Mouse (Mus musculus): ENCODE measurements around the gene Sdk1.
A peak's percentile ranks its signal among the peaks of the same experiment; 100 is the strongest.

The Sdk1 gene

DNA sequence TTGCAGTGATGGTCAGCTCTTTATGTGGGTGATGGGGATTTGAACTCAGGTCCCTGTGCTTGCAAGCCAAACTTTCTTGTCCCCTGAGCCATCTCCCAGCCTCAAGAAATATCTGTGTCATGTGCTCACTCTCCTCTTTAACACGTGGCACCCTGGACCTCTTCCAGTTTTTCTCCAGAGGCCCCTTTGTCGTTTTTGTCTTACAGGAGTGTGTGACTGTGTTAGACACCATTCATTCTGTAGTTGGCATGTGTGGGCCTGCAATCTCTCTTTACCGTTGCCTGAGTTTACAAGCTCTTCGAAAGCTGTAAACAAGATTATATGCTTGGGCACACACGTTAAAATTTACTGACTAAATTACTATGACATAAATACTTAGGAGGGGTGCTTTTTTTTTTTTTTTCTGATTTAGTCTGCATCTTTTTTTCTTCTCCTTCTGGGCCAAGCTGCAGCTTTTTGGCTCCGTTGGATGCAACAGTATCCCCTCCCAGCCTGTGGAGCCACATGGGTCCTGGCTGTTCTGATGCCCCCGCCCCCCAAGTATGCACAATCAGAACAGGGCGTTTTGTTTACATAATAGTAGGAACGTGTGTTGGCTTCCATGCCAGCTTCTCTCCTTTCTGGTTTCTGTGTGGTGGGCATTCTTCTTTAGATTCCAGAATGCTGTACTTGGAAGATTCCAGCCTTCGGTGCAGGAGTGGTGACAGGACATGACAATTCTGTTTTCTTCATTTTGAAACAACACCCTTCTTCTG lies 527.6 kb downstream of the Sdk1 start:
- no peak for DNase-seq (ENCODE audit: low spot score)

DNA sequence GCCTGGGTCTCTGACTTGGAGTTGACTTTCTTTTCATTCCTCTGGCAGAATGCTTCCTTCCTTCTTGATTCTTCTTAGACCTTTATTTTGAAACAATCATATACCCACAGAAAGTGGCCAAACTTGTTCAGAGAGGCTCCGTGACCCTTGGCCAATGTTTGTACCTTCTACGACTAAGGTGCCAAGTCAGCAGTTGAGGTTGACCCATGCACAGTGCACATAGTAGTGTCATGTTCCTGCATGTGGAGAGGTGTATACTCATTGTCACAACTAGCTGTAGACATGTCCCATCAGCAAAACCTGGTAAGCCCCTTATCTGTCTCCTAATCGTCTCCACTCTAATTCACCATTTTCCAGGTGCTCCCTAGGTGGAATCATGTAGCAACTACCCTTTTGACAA lies 530.2 kb downstream of the Sdk1 start:
- DNase-seq (ENCODE audit: low spot score): no peak

DNA sequence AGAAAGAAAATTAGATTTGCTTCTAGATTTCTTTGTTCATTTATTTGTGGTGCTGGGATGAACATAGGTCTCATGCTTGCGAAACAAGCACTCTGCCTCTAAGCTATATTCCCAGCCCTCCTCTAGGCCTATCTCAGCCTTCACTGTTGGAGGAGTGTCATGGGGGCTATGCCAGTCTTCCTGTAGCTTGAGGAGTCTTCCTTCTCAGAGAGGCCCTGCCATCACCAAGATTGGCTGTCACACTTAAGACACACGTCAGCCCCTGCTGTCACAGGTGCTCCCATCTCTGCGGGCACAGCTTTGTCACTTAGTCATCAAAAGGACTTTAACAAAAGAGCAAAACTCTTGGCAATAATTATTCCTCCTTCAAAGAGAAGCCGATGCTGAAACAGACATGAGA lies 536.9 kb downstream of the Sdk1 start:
- DNase-seq (ENCODE audit: low spot score): no peak

DNA sequence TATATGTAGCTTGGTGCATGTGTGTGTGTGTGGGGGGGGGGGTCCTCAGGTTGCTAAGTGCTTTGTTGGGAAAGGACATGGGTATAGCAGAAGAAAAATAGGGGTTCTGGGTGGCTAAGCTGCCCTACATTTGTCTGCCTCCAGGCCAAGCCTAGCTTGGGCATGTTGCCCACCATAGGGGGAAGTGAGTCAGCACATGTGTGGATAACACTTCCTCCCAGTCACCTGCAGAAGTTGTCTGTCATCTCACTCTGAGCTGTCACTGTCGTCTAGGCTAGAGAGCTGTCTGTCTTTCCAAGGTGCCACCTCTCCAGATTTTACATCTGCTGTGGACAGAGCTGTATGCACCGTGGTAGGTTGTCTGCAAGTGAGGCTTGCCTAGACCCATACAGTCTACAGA lies 539.9 kb downstream of the Sdk1 start:
- no peak for DNase-seq (ENCODE audit: low spot score)

DNA sequence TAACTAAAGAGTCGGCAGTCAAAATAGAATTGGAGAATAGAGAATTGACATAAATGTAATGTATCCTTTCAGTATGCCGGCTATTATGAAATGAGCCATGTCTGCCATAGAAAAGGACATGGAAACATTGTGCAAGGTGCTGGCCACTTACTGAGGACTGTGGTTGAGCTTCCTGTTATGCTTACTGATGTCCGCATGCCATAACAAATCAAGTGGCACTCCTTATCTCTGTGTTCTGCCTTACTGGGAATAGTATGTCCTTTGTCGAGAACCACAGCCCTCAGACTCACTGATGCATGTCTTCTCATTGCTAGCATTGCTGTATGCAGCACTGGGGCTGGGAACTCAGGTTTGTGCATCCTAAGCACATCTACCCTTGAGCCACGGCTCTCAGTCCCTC lies 541.0 kb downstream of the Sdk1 start:
- no peak for DNase-seq (ENCODE audit: low spot score)

DNA sequence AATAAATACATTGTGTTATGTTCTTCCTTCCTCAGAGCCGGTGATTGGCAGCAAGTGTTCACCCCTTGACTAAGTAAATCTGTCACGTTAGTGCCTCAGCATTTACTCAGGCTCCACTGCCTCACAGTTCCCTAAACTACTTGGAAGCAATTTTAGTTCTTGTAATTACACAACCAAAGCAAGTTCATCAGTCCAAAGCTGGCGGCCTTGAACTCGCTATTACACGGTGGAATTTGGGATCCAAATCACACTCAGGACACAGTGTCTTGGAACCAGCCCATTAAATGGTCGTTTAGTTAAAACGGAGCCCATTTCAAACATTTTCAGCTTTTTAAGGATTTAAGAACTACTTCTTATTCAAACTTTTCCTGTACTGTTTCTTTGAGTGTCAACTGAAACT lies 542.2 kb downstream of the Sdk1 start:
- no peak for DNase-seq (ENCODE audit: low spot score)

DNA sequence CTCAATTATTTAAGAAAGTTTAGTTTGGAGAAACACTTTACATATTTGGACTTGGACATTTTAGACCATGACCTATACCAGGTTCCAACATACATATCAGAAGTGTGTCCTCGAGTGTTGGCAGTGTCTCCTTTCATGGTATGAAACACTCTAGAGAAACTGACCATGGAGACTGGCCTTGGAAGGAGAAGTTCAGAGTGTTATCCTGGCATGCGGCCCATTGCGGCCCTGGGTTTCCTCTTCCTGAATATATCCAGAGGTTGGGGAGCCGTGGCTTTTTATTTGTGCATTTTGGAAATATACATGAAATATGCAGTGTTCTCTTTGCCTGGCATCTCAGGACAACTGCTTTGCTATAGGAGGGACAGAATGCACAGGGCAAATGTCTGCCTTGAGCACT lies 552.6 kb downstream of the Sdk1 start:
- no peak for DNase-seq (ENCODE audit: low spot score)

DNA sequence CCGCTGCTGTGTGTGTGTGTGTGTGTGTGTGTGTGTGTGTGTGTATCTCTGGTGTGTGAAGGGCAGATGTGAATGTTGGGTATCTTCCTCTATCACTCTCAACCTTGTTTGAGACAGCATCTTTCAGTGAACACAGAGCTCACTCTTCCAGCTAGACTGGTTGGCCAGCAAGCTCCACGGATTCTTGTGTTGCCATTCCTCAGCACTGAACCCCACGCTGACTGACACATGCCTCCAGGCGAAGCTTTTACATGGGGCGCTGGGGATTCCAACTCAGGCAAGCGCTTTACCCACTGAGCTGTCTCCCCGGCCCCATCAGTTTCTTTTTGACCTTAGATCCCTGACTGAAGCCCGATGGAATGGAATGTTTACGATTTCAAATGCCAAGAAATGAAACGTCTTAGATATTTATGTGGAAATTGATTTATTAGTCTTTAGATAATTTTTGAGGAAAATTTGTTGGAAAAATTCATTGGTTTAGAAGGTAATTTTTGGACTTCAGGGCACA lies 582.6 kb downstream of the Sdk1 start:
- DNase-seq (ENCODE audit: low spot score): no peak

DNA sequence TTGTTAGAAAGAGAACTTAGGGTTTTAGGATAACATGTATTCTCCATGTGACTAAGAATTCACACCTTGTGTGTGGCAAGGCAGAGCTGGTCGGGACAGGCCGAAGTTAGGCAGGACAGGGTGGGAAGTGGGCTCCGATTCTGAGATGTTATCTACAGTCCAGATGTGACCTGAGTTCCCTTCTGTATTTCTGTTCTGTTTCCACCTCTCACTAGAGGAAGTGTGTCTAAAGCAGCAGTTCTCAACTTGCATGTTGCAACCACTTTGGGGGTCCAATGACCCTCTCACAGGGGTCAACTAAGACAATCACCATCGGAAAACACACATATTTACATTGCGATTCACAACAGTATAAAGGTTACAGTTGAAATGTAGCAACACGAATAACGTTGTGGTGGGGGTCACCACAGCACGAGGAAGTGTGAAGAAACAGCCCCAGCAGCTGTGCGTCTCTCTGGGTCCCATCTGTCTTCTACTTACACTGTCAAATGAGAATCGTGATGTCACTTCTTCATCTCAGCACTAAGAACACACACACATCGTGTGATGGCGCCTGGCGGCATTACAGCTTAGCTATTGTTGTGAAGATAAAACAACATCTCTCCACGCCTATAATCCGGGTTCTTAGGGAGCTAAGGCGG lies 583.6 kb downstream of the Sdk1 start:
- DNase-seq (ENCODE audit: low spot score): no peak

DNA sequence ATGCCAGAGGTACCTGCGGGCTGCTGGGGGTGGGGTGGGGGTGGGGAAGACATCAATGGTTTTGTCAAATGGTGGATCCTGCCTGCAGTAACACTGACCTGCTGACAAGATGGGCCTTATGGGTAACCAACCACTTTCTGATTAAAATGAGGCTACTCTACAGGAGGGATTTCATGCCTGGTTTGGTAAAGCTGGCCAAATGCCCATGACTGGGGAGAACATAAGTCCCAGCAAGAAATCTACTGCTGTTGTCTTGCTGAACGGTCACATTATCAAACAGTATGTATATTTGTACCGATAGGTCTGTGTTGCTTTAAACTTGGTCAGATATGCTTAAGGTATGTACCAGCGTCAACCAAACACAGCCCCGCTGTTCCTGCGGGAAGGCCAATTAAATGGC lies 594.3 kb downstream of the Sdk1 start:
- DNase-seq (ENCODE audit: low spot score): no peak

DNA sequence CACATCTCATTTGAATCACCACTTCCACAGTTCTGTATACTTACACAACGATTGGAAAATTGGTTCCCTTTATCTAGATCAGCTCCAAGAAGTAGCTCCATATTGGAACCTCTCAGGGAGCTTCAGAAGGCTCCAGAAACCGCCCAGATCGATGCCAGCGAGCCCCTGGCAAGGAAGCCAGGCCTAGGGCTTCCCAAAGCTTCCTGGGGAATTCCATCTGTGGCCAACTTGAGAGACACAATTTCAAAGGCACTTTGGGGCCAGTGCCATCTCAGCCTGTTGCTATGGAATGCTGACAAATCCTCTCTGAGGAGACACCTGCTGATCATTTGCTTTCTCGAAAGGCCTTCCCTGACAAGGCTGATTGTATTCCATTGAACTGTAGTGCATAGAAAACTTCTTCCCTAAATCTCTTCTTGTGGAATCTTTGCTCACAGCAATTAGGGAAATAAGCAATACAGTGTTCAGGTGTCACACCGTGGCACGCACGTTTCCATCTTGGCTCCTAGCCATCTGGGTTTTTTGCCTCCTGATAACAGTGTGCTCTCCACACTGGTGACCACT lies 595.7 kb downstream of the Sdk1 start:
- DNase-seq (ENCODE audit: low spot score): no peak

DNA sequence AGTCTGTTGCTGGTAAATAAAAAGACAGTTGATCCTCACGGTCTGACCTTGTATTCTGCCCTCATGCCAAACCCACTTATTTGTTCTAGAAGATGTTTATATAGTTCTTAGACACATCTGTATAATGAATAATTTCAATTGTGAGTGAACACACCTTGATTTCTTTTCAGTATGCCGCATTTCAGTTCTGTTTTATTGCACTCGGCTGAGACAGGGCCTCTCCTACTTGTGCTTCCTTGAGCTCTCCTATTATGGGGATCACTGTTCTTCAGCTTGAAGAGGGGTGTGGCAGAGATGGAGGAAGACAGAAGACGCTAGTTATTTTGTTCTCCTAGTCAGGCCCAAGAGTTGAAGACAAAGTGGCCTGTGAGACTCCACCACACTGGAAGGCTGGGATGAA lies 603.4 kb downstream of the Sdk1 start:
- DNase-seq (ENCODE audit: low spot score): no peak

DNA sequence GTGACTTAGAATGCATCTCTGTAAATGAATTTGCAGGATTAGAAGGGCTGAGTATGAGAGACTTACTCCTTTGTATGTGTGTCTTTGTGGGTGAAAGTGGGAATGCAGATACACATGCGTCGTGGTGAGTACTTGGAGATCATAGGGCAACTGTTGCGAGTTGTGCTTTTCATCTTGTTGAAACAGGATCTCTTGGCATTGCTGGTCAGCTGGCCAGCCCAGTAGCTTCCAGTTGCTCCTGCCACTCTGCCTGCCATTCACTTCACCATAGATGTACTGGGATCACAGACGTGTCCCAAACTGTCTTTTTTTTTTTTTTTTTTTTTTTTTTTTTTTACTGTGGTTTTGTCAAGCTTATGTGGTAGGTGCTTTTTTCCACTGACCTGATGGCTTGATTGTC lies 606.4 kb downstream of the Sdk1 start:
- DNase-seq (ENCODE audit: low spot score): no peak

DNA sequence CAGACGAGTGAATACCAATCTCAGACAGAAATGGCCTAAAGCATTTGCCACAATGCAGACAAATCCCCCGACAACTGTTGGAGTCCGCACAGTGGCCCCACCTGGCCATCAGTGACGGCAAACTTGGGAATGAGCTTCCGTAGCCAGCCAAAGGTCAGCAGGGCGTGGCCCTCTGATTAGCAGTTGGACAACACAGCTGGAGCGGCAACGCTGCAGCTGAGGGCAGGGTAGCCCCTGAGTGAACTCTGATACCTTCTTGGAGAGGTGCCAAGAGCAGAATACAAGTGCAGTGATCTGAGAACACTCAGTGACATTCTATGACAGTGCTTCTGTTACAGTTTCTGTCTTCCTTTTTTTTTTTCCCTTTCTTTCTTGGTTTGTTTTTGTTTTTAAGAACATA lies 610.9 kb downstream of the Sdk1 start:
- no peak for DNase-seq (ENCODE audit: low spot score)

DNA sequence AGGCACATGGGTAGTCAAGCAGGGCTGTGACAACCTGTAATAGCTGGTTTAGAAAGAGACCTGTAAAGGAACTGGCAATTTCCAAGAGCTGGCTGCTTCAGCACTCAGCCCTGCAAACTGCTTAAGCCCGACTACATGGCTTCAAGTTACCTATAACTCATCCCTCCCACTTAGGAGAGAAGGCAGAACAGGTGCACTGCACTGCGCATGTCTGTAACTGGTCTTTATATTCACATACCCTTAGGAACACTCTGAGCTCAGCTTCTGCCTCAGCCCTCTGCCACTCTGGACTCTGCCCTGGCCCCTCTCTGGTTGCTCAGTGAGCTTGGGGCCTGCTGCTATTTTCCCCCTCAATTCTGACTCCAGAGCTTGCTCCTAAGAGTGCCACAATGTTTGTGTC lies 615.2 kb downstream of the Sdk1 start:
- no peak for DNase-seq (ENCODE audit: low spot score)

DNA sequence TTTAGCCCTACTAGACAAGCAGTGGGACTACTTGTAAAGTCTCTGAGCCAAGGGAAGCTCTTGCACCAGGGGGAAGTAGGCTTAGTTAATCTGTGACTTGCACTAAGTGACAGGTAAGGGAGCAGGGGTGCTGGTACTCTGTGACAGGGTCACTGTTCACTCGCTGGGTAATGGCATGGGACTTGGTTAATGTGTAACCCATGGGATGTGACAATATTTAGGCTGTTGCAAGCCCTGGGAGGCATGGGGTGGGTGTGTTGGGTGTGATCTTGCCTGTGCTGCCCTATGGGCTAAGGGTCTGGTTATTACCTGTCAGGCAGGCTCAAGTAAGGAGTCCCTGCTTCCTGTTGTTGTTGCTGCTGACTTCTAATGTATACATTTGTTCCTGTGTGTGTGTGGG lies 616.5 kb downstream of the Sdk1 start:
- no peak for DNase-seq (ENCODE audit: low spot score)

DNA sequence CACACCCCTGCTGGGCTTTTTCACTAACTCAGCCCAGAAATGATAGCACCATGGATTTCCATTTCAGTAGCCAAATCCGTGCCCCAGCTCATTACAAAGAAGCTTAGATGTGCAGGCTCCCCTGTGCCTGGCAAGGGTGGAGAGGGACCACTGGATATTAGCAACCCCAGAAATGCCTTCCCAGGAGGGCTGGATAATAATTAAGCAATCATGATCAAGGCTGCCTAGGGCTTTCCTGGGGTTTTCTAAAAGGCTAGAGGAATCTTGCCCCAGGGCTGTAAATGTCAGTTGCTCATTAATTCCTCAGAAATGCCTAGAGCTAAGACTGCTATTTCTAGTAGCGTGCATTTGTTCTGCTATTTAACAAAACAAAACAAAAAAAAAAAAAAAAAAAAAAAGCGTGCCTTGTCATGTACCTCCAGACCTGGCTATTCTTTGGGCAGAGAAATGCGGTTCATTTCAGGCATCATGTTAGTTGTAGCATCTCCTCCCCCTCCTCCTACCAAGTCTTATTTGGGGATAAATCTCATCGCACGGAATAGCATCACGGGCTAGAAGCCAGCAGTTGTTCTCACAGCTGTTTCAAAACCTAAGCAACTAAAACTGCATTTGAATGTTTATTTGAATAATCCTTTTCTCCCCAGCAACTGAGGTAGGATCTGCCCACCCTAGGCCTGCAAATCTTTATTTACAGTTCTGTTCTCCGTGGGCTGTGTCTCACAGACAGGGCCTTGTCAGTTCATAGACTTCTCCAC lies 617.3 kb downstream of the Sdk1 start:
- no peak for DNase-seq (ENCODE audit: low spot score)

DNA sequence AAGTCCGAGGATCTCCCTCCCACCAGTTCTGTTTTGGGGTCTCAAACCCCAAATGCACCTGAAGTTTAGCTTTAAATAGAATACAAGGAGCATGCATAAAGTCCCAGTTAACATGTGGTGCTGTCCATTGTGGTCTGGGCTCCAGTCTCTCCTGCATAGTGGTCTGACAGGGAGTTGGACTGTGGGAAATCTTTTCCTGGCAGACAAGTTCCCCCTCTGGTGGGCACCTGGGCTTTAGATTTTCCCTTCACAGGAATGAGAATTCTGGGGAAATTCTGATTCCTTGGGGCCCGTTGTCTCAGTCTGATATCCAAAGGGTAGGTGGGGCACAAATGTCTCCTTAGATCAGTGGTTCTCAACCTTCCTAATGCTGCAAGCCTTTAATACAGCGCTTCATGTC lies 624.8 kb downstream of the Sdk1 start:
- DNase-seq (ENCODE audit: low spot score): no peak

DNA sequence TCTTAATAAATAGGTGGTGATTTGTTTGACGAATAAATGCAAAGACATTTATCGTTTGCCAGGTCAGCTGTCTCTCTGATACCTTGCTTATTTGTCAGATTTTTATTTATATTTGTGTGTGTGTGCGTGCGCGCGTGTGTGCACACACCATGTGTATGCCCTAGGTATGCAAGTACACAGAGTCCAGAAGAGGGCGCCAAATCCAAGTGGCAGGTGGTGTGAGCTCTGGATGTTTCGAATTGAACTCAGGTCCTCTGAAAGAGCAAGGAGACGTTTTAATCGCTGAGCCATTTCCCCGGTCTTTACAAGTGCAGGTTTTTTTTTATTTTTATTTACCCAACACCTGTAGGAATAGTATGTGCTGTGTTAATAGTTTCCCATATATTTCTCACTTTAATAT lies 632.5 kb downstream of the Sdk1 start:
- no peak for DNase-seq (ENCODE audit: low spot score)

DNA sequence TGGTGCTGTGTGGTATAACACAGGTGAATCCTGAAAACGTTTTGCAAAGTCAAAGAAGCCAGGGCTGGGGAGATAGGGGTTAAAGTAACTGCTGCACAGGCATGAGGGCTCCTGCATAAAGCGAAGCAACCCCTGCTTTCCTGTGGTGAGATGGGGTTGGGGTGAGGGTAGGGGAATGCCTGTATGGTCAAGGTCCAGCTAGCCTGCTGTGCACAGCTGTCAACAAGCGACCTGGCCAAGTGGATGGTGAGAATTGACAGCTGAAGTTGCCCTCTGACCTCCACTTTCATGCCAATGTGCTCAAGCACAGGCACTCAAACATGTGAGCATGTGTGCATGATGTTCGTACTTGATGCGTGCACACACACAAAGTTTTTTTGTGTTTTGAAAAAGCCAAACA lies 639.4 kb downstream of the Sdk1 start:
- no peak for DNase-seq (ENCODE audit: low spot score)

DNA sequence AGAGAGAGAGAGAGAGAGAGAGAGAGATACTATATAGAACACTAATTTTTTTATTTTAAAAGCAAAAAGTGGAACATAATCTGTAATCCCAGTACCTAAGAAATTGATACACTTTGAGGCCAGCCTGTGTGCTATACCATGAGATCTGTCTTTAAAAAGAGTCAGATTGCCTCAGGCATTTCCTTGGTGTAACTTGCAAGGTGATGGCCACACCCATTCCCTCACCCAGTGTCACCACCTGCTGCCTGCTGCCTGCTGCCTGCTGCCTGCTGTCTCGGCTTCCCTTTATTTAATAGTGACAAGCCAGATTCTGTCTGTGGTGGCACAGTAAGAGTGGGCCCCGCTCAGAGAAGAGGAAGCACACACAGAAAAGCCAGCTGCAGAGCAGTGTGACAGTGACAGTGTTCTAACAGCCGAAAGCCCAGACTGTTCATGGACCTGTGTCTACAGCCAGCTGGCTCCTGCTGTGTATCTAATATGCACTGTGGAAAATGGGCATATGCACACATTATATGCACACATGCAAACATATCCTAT lies 642.9 kb downstream of the Sdk1 start:
- DNase-seq (ENCODE audit: low spot score): no peak

DNA sequence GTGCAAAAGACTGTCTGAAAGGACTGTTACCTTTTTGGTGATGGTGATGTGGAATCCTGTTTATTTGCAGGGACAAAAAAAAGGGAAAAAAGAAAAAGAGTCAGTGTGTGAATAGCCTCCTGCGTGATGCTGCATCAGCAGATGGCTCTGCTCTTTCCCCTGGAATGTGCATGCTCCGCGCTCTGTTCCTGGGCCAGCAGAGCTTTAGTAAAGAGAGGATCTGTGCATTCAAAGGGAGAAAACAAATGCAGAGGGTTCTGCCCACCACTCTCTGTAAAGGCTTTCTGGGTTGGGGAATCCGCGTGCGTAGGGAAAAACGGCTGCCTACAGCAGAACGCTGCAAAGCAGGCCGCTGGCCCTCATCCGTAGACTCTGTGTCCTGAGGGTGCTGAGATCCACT lies 644.7 kb downstream of the Sdk1 start:
- peak; percentile 17 for DNase-seq (ENCODE audit: low spot score)

DNA sequence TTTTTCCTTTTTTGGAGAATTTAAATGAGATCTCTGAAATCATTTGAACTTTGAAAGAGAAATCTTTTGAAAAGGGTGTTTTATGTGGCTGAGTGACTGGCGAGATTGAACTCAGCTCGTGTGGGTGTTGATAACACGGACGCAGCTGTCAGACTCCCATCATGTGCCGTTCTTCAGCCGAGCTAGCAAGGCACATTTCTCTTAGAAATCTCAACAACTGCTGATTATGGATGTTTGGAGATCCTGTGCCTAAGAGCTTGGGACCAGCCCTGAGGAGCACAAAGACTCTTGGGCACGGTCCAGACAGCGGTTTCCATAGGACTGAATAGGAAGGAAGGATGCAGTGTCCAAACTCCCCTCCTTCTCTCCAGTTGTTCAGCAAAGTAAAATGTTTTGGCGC lies 648.5 kb downstream of the Sdk1 start:
- no peak for DNase-seq (ENCODE audit: low spot score)
